Mouse (Mus musculus) gastrocnemius, postnatal 10 days (tissue): ENCODE measurements at regions not wholly inside any gene's neighbourhood (a gene's known extent, or its start where the extent isn't known, plus 50 kb on each side); places are given as distances from the start of the nearest gene placed in this dataset.

Experiments used
- DNase-seq: peaks from one replicate; pipeline ENCODE4 v3.0.0; 2021; ENCODE audit warnings: mixed read lengths

DNA sequence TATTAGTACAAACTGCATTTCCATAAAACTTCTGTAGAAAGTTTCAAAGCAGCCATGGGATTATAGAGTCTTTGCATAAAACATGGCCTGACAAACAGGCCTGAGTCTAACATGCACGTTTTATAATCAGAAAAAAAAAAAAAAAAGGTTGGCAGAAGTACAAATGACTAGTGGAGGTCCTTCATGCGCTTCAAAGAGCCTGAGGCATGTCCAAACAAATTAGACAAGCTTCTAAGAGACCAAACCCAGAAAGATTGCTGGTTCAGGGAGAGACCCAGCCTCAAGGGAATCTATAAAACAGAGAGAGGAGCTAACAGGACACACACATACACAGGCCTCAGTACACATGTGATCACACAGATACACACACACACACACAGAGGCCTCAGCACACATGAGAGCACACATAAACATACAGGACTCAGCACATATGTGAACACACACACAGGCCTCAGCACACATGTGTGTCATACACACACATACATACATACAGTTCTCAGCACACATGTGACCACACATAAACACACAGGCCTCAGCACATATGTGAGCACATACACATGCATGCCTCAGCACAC, 57.0 kb upstream of the Gnaq start:
- no peak for DNase-seq

DNA sequence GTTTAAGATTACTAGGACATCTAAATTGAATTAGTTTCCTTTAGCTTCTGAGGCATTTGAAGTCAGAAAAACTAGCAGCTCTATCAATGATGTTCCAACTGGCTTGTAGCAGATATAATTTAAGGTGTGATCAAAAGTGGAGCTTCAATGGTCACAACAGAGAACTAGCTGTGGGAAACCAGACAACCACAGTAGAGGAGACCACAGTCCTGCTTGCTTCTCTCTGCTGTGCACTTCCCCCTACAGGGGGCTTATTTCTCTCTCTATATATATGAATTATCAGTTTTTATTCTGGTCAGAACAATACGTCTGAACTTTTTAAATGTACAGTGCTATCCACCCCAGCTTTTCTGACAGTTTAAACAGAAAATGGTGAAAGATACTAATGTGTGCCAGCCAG, 57.6 kb upstream of the Gnaq start:
- DNase-seq: no peak

DNA sequence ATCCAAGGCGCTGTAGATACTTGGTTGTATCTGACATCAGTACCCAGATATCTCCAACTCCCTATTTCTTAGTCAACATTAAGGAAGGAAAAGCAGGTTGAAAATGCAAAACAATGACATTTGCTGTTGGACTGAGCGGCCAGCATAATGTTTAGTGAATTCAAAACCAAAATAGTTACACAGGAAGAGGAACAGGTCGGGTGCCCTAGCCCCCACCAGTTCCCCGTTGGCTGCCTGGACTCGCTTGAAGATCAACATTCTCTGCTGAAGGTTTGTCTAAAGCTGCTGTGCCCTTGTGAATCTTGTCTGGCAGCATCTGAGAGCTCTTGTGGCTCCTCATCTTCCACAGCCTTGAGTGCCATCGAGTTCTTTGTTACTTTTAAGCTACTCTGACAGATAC, 65.3 kb upstream of the Gnaq start:
- no peak for DNase-seq

DNA sequence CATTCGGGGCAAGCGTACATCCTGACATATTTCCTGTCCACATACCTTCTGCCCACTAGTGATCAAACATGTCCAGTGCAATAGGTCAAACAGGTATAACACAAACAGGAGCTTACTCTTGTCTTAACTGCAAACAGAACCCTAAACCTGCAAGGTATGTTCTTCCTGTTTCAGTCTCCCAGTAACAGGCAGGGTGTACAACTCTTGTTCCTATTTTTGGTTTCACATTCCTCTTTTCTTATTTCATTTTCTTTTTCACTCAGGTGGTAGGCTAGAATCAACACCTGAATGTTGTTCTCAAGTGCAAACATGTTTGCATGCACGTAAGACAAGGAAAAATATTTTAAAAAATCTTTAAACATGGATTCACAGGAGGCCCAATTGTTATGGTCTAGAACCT, 67.7 kb upstream of the Gnaq start:
- no peak for DNase-seq

DNA sequence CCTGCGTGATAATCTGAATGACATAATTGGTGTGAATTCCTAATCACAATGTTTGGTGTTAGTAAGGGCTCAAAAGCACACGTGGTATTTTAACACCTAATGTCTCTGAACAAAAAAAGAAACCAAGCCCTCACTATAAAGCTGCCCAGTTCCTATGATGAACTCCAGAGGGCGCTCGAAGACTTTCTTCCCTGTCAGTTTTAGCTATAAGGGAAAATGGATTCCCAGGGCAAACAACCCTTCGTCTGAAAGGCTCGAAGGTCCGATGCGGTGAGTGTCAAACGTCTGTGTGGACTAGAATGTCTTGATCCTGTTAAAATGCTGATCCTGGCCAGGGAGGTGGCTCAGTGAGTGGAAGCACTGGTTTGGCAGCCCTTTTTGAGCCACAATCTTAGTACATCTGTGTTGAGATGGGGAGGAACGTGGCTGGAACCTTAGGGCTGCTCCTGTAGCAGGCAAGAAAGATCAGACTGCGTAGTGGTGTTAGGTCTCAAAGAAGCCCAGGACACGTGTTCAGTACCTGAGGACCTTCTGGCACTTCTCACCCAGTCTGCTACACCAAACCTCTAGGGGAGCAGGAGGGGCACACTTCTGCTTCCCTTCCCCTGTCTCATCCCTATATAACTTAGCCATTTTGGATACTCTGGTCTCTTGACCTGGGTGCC, 68.6 kb upstream of the Gnaq start:
- DNase-seq: peak; percentile 72

DNA sequence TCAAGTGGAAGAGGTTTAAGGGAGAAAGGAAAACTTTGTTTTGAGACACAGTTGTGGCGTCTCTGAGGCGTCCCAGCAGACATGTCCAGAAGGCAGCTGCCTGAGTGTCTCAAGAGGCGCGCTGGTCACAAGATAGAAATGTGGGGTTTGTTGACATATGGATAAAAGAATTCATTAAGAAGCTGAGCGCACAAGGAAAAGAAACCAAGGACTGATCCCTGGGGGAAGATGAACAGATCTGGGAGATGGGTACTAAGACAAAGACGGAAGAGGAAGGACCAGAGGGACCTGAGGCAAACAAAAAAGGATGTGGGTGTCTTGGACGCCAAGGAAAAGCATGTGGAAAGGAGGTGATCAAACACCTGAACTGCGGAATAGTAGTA, 69.1 kb upstream of the Gnaq start:
- no peak for DNase-seq

DNA sequence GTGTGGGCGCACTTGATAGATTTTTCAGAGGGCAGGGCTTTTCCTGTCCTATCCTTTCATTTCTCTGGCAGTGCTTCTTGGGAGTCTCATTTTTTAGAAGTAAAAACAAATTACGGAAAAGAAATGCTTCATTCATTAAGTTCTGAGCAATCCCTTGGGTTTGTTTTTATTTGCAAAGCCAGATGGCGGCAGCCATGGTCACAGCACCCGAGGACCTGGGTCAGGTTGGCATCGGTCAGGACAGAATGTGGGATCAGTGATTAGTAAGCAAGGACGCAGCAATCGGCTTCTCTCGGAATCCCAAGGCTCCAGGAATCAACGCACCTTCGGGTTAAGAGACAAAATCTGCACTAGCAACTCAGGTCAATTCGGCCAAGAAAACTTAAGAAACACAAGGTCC, 70.8 kb upstream of the Gnaq start:
- no peak for DNase-seq

DNA sequence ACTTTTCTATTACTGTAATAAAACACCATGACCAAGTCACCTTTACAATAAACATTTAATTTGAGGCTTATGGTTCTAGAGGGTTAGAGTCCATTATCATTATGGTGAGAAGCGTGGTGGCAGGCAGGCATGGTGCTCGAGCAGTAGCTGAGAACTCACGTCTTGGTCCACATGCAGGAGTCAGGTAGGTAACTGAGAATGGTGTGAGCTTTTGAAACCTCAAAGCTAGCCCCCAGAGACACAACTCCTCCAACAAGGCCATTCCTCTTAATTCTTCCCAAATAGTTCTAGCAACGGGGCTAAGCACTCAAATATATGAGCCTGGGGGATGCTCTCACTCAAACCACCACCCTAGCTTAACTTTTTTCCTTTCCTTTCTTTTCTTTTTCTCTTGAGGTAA, 73.6 kb upstream of the Gnaq start:
- DNase-seq: no peak

DNA sequence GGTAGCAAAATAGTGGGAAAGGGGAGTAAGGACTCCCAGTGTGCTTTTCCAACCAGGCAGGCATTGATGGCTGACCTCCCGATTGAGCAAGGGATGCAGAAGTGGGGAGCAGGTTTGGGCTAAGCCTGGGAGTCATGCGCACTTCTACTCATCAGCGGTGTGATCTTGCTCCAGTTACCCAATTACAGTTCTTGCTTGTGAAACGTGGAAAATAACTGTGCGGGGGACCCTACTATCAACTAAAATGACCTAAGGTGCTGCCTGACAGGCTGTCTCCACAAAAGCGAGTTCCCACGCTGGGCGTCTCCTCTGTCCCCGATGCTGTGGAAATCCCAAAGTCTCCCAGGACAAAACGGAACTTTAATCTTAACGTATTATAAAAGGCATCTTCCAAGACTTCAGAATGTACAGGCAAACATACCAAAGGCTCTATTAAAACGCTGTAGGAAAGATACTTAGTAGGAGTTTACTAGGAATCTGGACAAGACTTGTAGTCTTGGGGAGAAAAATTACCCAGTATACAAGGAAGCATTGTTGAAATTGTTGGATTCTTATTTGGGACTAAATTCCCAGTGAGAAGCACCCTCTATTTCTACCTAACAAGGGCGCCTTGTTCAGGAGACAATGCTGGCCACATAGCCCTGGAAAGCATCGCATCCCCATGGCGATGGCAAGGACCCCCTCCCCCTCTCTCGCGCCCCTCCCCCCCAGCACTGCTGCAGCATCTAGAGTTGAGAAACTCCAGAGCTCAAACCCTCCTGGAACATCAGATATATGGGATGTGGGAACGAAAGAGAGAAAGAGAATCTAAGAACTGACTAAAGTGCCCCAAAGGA, 65.6 kb upstream of the Cep78 start:
- no peak for DNase-seq

DNA sequence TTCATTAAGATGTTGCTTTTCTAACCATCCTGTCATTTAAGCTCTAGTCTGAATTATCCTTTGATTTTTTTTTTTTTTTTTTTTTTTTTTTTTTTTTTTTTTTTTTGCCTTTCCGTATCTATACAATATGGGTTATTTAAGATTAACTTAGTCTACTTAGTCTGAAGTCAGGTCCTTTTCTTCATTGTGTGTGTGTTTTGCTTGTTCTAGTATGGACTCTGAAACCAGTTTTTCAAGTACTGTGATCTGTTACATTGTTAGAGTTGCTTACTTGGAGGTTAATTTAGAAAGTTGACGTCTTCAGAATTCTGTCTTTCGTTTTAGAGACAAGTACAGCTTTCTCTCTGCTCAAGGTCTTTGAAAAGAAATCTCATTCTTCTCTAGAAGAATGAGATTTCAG, 64.9 kb upstream of the Cep78 start:
- no peak for DNase-seq

DNA sequence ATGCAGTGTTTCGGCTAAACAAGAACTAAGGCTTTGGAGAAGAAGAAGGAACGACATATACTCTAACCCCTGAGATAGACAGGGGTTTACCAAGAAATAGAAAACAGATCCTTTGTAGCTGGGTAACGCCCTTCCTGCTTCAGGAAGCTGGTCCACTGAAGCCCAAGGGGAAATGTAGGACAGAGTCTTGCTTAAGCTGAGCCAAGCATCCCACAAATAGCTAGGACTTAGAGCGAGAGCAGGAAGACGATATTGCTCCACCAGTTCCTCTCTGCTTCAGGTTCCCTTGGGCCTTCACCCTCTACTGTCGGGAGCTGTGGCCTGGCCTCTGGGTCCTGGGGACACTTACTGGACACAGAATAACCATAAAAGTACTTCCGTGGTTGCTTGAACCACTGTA, 62.2 kb upstream of the Cep78 start:
- DNase-seq: no peak

DNA sequence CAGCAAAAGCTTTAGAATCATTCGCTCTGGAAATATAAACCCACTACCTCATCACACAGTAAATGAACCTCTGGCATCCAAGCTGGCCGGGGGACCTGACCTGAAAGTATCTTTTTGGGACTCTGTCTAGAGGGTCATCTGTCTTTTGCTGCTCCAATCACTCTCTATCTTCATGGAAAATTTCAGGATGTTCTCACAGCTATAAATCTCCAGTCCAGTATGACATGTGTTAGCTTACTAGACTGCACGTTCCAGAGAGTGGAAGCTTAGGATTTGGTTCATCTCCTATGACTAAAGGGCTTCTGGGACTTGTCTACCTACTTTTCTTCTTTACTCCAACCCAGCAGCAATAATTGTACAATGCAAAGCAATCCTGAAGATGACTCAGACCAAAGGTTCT, 60.5 kb upstream of the Cep78 start:
- DNase-seq: no peak

DNA sequence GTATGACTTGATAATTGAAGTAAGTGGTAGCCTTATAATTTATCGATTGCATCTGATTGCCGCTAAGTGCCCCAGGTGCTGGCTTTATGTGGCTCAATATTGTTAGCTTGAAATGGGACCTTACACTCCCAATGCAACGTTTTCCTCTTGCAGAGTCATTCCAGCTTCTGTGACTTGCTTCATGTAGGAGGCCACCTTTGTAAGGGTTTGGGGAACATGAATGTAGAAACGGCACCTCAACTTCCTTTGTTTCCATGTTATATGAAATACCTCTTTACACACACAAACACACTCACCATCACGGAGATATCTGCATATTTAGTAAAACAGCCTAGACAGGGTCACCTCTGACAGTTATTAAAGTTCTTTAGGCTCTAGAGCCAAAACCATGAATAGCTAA, 59.4 kb upstream of the Cep78 start:
- no peak for DNase-seq

DNA sequence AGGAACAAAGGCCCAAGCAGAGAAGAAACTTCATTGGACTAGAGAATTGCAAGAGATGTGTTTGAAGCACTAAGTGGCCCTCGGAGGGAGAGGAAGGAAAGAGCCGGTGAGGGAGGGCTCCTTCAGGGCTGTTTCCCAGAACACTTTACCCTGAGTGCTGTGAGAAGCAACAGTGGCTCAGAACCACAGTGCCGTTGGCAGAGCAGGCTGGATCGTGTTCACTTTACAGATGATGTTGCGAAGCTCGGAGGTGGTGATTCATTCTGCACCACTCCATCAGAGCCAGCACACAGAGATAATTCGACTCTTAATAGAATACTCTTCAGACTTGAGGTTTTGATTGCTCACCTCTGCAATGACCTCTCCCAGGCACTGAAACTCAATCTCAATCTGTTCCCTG, 58.2 kb upstream of the Cep78 start:
- DNase-seq: no peak

DNA sequence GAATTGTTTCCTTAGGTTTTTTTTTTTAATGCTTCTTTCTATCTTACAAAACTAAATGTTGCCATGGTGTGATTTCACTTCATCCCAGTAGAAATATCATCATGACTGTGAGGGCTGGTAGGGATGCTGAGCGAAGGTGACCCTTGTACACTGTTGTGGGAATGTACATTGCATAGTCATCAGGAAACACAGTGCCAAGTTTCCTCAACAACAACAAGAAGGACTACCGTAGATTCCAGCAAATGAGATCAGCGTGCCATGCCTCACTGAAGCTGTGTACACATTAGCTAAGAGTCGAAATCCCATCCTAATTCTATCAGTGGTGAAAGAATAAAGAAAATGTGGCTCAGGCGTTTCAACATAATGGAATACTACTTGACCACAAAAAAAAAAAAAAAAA, 57.1 kb upstream of the Cep78 start:
- DNase-seq: no peak

DNA sequence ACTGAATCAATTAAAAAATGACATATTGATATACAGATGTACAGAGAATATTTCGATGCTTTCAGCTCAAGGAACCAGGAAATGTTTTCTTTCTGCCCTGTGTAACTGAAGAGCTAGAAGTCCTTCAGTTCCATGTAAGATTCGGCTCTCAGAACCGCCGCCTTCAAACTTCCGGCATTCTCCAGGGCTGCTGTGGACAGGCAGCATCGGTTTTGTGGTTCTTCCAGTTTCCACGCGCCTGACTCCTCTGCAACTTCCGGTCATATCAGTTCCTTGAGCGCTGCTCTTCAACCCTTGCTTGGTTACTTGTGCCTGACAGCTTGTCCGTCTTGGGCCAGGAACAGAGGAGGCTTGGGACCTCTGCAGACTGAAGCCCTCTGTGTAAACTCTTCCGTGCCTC, 53.0 kb upstream of the Cep78 start:
- no peak for DNase-seq
